Mouse (Mus musculus): ENCODE data around the gene Tmem220. TPM values are rescaled to one million over a fixed set of nuclear protein-coding genes. Genes with fewer than 3 reads are reported as not detected.

The Tmem220 gene
- polyA plus RNA-seq, 1 experiment from 2014 or later, result 0.92 TPM

DNA sequence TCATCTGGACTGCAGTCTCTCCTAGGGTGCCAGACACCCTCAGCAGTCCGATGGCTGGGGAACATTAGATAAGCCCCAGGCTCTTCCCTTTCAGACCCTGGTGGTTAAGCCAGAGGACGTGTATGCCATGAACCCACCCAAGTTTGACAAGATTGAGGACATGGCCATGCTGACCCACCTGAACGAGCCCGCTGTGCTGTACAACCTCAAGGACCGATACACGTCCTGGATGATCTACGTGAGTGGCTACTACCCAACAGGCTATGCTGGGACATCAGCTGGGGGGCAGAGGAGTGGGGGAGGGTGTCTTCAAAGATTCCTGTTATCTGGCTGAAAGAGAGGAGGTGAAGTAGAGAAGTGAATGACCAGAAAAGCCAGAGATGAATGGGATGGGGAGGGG, 57.2 kb downstream of the Tmem220 start:
- Histone ChIP-seq H3K4me1 (ENCODE audit: control insufficient read depth, insufficient read depth, low read length) (peaks cover 11% of the 10 kb centered on the region), H3K27ac (ENCODE audit: low read depth, low read length) (no peak overlapping the region), H3K9ac (ENCODE audit: low read length) (no peak overlapping the region), H3K4me2 (no peak overlapping the region), H3K27me3 (ENCODE audit: control insufficient read depth, insufficient read depth, low read length) (peaks cover 14% of the 10 kb centered on the region), H3K4me3 (ENCODE audit: low read depth, low read length) (no peak overlapping the region), H3K9me3 (ENCODE audit: control insufficient read depth, low read length) (no peaks in the 10 kb centered on the region), H3K36me3 (ENCODE audit: control insufficient read depth, insufficient read depth, low read length) (no peaks in the 10 kb centered on the region)
- WGBS, result 91% methylated on average over 7 of the region's 7 CpGs
- ATAC-seq (ENCODE audit: low FRiP score) (no peak), DNase-seq (ENCODE audit: low spot score, missing footprints) (no peak)

- Histone ChIP-seq H3K9ac (ENCODE audit: low read length) (no peak overlapping the region), H3K4me2 (no peak overlapping the region), H3K27me3 (ENCODE audit: control insufficient read depth, insufficient read depth, low read length) (peaks cover 14% of the 10 kb centered on the region), H3K4me1 (ENCODE audit: control insufficient read depth, insufficient read depth, low read length) (peaks cover 11% of the 10 kb centered on the region), H3K27ac (ENCODE audit: low read depth, low read length) (no peak overlapping the region), H3K4me3 (ENCODE audit: low read depth, low read length) (no peak overlapping the region), H3K9me3 (ENCODE audit: control insufficient read depth, low read length) (no peaks in the 10 kb centered on the region), H3K36me3 (ENCODE audit: control insufficient read depth, insufficient read depth, low read length) (no peaks in the 10 kb centered on the region)
- no peak for DNase-seq (ENCODE audit: low spot score, missing footprints)
- ATAC-seq (ENCODE audit: low FRiP score), result no peak
- WGBS, result 85% methylated on average over 13 of the region's 13 CpGs
These were observed 57.8 kb downstream of the Tmem220 start for GRCm38 (mm10) chr11:67082793-67083192.

- Histone ChIP-seq H3K36me3 (ENCODE audit: control insufficient read depth, insufficient read depth, low read length) (no peaks in the 10 kb centered on the region), H3K4me3 (ENCODE audit: low read depth, low read length) (no peak overlapping the region), H3K4me1 (ENCODE audit: control insufficient read depth, insufficient read depth, low read length) (peaks cover 11% of the 10 kb centered on the region), H3K4me2 (no peak overlapping the region), H3K27ac (ENCODE audit: low read depth, low read length) (no peak overlapping the region), H3K9me3 (ENCODE audit: control insufficient read depth, low read length) (no peaks in the 10 kb centered on the region), H3K27me3 (ENCODE audit: control insufficient read depth, insufficient read depth, low read length) (peaks cover 14% of the 10 kb centered on the region), H3K9ac (ENCODE audit: low read length) (no peak overlapping the region)
- no peak for DNase-seq (ENCODE audit: low spot score, missing footprints)
- ATAC-seq (ENCODE audit: low FRiP score), result no peak
- WGBS, result 60% methylated on average over 6 of the region's 6 CpGs
These were observed 58.3 kb downstream of the Tmem220 start for GRCm38 (mm10) chr11:67083239-67083638.

GRCm38 (mm10) chr11:67083712-67084340, 58.9 kb downstream of the Tmem220 start:
- ATAC-seq (ENCODE audit: low FRiP score), result no peak
- Histone ChIP-seq H3K4me1 (ENCODE audit: control insufficient read depth, insufficient read depth, low read length) (peaks cover 11% of the 10 kb centered on the region), H3K4me2 (no peak overlapping the region), H3K36me3 (ENCODE audit: control insufficient read depth, insufficient read depth, low read length) (no peaks in the 10 kb centered on the region), H3K27ac (ENCODE audit: low read depth, low read length) (no peak overlapping the region), H3K9ac (ENCODE audit: low read length) (no peak overlapping the region), H3K9me3 (ENCODE audit: control insufficient read depth, low read length) (no peaks in the 10 kb centered on the region), H3K27me3 (ENCODE audit: control insufficient read depth, insufficient read depth, low read length) (peaks cover 14% of the 10 kb centered on the region), H3K4me3 (ENCODE audit: low read depth, low read length) (no peak overlapping the region)
- DNase-seq (ENCODE audit: low spot score, missing footprints), result peak; percentile 86
- WGBS, result 39% methylated on average over 32 of the region's 32 CpGs

Other genes starting within 250 kb of the Tmem220 start
- gene Pirt, start 113.2 kb upstream of the Tmem220 start, polyA plus RNA-seq (2014; fragmentation: Nextera tagmentation; extraction: Ambion mirVana), result 0.40 and 0.60 TPM in 2 replicates
- not detected in 2 replicates for gene Tmem238l, start 68.5 kb upstream of the Tmem220 start, polyA plus RNA-seq (2014; fragmentation: Nextera tagmentation; extraction: Ambion mirVana)
- gene Adprm, start 27.4 kb downstream of the Tmem220 start, polyA plus RNA-seq (2014; fragmentation: Nextera tagmentation; extraction: Ambion mirVana), result 34.8 and 40.5 TPM in 2 replicates
- gene Sco1, start 27.5 kb downstream of the Tmem220 start, polyA plus RNA-seq (2014; fragmentation: Nextera tagmentation; extraction: Ambion mirVana), result 18.7 and 19.0 TPM in 2 replicates
- gene Myh3, start 53.1 kb downstream of the Tmem220 start, polyA plus RNA-seq (2014; fragmentation: Nextera tagmentation; extraction: Ambion mirVana), result 0.51 and 0.54 TPM in 2 replicates
- gene Myh2, start 145.9 kb downstream of the Tmem220 start, polyA plus RNA-seq (2014; fragmentation: Nextera tagmentation; extraction: Ambion mirVana), result not detected in 2 replicates
- not detected in 2 replicates for gene Myh1, start 174.9 kb downstream of the Tmem220 start, polyA plus RNA-seq (2014; fragmentation: Nextera tagmentation; extraction: Ambion mirVana)
- gene Myh4, start 212.9 kb downstream of the Tmem220 start, polyA plus RNA-seq (2014; fragmentation: Nextera tagmentation; extraction: Ambion mirVana), result not detected in 2 replicates